Mouse (Mus musculus): ENCODE data around the gene Ttc38.

DNA sequence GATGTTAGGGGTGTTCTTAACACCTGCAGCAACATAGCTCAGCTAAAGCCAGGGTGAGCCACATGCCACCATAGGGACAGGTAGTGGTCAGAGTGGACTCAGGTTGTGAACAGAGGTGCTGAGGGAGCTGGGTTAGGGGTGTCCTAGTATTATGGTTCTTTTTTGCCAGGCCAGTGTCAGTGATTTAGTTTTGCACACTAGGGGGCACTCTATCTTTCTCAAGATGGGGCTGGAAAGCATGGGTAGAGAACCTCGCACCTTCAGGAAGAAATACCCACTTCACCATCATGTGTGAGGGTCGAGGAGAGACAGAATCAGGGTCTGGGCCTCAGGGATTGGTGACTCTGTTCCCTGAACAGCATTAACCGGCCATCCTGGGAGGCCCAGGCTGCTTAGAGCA is 3.2 kb downstream of the Ttc38 start:
- TF ChIP-seq CTCF (IDR thresholded peaks at IDR 0.05; ENCODE audit: borderline replicate concordance, insufficient read depth, low read length), result no peak
- no peak for TF ChIP-seq POLR2A (IDR thresholded peaks at IDR 0.05; ENCODE audit: low read depth, low read length)
